Mouse (Mus musculus) layer of hippocampus, adult 9-10 months (tissue): Measurements from ENCODE around the gene Naga.

Experiments
- DNase-seq: peaks from one replicate; pipeline ENCODE4 v3.0.0; 2022; ENCODE audit warnings: low spot score

The Naga gene

DNA sequence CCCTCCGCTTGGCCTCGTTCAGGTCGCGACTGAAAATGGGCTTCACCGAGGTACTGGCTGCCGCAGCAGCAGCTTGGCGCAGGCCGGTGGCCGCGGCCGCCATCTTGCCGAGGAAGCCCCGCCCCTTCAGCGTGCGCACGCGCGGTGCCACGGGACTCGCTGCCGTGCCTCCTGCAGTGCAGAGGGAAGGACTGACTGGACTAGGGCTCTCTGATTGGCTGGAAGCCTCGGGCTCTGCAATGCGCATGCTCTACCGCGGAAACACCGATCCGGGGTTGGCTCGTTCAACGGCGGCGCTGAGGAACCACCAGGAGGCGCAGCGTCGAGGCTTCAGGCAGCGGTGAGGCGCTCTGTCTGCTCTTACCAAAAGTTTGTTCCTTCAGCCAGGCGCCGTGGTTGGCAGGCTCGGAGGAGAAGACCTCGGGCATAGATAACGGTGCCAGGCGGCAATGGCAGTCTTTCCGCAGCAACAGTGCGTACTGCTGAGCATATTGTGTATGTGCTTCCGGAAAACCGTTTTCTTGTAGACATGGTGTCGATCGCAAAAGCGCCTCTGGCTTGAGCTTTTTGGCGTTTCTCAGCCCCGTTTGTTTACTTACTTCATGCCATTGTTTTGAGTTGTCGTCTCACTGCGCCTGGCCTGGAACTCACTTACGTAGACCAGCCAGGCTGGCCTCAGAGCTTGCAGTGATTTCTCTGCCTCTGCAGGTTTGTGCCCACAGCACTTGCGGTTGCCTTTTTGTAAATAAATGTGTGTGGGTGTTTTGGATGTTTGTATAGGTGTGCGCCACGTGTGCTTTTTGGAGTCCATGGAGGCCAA is 15.6 kb upstream of the Naga start, which contains the start of gene Ndufa6:
TSS of gene Ndufa6 (minus strand) at position 197 of the 820 bp plus-strand sequence.
- DNase-seq, result peak; percentile 86

DNA sequence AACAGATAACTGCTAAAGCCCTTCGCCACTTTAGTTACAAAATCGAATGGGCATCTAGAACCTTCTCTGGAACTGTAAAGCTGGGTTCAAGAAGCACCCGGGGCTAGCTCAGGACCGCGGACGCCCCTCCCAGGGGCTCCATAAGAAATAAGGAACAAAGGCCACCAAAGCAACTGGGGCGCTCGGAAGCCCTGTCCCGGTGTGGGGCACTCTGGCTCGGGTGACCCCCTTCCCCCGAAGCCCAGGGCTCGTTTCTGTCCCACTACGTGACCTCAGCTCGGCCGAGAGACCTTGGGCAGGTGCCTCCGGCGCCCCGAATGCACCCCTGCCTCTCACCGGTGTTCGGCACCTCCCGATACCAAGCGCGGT is 15.0 kb upstream of the Naga start:
- DNase-seq, result no peak

DNA sequence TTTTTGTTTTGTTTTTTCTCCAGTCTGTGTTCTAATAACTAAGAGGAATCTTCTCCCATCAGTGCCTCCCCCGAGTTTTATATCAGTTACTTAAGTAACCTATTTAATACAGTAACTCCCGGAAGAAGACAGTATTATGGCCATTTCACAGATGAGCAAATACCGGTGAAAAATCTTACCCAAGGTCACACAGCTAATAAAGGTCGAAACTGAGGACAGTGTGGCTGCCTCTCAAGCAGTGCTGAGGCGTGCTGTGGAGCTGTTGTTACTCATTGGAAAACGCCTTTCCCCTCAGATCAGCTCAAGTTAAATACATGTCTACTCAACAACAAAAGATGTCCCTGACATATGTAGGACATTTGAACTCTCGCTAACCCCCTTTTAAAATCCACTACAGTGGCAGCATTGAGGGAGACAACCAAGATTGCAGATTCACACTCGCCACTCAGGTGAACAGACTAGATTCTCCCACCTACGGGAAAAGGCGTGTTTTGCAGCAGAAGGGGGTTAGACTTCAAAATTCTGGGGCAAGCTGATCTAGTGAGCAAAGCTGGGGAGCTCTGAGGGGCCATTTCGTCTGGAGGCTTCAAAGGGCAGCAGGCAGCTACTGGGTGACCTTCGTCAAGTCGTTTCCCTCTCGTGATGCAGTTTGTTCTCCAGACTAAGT is 14.5 kb upstream of the Naga start:
- no peak for DNase-seq

DNA sequence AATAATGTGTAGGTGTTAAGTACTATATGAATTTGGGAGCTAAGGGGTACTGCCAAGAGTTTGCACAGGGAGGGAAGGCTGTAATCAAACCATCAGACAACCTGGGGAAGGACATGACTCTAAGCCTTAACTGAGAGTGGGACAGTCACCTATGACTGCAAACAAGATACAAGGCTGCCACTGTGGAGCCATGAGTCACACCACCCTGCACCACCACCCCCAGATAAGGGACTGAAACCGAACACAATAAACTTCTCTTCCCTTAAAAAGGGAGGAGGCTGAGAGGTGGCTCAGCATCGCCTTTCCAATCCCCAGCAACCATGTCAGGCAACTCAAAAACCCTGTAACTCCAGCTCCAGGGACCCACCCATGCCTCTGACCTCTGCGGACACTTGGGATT is 12.8 kb upstream of the Naga start:
- no peak for DNase-seq

DNA sequence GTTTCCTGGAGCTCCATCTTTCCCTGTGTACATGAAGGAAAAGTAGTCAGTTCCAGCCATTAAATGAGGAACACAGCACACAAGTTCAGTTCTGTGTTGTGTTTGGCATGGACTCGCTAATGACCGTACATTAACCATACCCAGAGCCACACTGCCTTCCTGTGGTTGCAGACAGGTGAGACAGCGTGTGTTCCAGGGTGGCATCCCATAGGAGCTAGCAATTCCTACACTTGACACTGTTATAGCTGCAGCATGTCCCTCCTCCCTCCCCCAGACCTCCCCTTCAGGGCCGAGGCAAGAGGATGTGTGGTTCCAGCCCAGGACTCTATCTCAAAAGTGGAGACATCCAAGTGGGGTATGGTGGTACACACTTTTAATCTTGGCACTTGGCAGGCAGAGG is 11.6 kb upstream of the Naga start:
- no peak for DNase-seq

DNA sequence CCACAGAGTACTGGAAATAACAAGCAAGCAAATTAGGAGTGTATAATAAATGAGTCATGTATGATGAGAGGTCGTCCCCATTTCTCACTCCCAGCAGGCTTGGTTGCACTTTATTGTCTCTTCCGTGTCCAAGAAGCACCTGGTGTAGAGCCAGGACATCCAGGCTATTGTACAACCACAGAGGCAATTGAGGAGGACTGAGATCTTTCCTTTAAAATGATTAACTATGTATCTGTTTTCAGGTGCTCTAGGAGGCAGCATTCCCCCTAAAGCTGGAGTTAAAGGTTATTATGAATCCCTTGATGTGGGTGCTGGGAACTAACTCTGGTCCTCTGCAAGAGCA is 10.2 kb upstream of the Naga start:
- no peak for DNase-seq

DNA sequence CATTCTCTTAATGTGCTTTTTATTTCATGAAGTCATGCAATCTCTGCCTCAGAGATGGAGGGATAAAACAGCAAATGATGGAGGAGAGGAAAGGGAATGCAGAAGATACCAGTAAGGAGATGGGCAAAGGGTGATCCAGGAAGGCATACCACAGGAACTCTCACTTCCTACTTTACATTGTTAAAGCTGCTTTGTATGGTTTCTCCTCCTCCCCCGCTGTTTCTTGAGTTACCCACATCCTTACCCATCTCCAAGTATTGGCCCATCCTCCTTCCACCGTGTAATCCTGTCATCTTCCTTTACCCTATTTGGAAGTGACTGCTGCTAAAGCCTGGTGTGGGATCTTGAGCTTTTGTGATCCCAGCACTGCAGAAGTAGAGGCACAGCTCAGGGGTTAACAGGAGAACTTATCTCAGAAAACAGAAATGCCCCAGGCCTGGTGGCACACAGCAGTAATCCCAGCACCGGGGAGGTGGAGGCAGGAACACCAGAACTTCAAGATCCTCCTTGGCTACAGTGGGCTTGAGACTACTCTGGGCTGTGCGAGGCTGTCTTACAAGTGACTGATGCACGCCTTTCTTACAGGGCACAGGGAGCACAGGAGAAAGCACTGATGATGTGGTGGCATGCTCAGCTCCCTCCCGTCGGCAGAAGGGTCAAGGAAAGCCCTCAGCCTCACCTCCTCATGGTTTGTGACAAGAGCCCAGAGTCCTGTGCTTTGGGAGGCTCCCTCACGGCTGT is 9.7 kb upstream of the Naga start:
- DNase-seq, result no peak

DNA sequence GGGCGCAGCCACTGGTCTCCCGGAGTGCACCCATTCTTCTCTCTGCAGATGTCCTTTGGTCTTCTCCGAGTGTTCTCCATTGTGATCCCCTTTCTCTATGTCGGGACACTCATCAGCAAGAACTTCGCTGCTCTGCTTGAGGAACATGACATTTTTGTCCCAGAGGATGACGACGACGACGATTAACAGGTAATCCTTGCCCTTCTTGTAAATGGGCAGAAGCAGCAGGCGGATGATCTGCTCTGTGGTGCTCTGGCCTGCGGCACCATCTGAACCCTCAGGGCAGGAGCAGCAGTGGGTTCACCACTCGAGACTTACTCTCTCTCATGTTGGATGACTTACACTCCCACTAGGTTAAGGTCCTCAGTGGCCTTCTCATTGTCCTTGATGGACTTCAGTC is 9.1 kb upstream of the Naga start:
- no peak for DNase-seq

DNA sequence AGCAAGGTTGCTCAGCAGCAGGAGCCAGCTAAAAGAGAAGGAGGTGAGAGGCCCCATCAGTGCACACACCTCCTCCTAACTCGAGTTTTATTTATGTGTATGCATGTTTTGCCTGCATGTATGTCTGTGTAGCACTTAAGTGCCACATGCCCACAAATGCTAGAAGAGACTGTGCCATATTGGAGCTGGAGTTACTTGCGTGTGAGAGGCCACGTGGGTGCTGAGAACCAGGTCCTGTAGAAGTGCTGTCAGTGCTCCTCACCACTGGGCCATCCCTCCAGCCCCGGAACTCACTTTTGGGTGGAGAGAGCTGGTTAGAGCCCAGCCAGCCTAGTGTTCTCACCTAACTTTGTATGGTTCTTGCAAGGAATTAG is 8.6 kb upstream of the Naga start:
- no peak for DNase-seq

DNA sequence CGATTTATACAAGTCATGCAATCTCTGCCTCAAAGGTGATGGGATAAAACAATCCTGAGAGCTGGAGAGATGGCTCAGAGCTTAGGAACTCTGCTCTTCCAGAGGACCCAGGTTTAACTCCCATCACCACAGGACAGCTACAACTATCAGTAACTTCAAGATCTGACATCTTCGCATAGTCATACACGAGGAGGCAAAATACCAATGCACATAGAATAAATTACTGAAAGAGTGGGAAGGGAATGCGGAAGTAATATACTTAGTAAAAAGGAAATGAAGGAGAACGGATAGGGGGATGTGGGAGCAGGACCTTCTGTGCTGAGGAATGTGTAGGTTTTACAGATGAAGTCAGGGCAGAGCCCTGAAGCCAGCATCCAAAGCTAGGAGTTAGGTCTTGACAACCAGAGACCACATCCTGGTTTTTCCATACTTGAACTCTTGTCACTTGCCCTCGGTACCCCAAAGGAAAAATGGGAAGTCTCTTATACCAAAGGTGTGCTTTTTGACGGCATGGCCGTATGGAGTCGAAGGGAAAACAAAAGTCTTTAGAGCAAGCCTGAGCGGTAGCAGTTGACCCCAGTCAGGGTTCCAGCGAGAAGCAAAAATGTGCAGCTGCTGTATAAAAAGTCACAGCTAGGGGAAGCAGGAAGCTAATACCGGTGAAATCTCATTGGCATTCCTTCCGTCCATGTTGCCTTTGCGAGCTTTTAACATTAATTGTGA is 8.0 kb upstream of the Naga start:
- no peak for DNase-seq

DNA sequence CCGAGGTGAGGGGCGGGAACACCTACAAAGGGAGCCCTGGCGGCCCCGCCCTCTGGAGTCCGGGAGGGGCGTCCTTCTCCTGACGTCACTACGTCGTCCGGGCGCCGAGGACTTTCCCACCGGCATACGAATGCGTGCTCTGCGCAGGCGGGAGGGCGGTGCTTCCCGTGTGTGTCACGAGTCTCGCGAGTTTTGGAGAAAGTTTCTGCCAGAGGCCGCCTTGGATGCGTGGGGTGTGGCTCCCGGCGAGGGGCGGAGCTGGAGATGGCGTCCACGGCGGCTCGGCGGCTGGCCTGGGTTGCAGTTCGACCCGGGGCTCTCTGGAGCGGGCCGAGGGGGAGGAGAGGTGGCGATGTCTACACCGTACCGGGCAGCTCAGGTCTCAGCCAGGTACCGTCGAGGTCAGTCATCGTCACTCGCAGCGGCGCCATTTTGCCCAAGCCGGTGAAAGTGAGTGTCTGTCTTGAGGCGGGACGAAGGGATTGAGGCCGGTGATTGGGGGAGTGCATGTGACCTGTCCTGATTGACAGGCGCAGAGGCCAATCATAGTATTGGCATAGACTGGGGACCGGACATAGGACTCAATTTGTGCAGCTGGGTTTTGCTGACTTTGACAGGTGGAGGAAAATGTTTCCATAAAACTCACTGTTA is 7.2 kb upstream of the Naga start:
- peak; percentile 100 for DNase-seq

DNA sequence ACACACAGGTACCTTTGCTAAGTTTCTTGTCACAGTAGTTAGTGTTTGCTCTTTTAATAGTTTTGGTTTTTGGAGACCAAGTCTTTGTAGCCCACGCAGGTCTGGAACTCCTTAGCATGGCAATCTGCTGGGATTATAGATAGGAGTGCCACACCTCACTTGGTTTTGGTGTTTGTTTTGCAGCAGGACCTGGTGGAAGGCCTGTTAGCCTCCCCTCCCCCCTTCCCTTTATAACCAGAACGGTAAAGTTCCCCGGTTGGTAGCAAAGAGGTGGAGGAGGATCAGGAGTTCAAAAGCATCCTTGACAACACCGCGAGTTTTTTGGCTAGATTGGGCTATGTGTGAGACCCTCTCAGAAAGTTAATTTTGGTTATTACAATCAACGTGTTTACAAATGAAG is 6.2 kb upstream of the Naga start:
- DNase-seq, result no peak

DNA sequence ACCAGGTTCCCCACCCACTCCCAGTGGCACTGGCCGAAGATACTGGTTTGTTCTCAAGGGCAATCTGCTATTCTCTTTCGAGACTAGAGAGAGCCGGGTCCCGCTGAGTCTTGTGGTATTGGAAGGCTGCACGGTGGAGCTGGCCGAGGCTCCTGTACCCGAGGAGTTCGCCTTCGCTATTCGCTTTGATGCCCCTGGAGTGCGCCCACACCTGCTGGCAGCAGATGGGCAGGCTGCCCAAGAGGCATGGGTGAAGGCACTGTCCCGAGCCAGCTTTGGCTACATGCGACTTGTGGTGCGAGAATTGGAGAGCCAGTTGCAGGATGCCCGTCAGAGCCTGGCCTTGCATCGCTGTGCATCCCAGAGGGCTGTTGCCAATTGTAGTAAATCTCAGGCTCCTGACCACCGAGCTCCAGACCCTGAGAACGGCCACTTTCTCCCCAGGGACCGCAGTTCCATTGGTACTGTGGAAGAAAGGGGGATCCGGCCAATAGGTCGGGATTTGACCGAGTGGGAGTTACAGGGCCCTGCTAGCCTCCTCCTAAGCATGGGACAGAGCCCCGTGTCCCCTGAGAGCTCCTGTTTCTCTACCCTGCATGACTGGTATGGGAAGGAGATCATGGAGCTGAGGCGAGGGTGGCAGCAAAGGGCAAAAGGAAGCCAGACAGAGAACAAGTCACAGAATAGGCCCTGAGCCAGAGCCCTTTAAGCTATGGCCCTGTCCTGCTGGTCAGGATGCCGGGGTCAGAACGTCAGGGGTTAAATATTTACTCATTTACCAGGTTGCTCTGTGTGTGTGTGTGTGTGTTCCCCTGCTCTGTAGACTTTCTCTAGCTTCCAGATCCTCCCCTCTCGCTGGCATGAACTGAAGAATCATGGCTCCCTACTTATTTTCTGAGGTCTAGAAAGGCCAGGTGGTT is 4.9 kb upstream of the Naga start:
- no peak for DNase-seq

DNA sequence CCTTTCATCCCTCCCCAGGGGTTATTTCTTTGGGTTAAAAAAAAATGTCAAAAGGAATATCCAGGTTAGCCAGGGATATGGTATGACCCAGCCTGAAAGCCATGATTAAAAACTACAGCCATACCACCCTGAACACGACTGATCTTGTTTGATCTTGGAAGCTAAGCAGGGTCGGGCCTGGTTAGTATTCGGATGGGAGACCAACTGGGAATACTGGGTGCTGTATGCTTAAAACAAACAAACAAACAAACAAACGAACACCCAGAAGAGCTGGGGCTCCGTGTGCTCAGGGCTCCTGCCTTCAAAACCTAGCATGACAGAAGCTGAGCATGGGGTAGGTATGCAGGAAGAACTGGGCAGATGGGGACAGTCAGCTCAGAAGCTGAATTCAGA is 3.8 kb upstream of the Naga start:
- DNase-seq, result no peak

DNA sequence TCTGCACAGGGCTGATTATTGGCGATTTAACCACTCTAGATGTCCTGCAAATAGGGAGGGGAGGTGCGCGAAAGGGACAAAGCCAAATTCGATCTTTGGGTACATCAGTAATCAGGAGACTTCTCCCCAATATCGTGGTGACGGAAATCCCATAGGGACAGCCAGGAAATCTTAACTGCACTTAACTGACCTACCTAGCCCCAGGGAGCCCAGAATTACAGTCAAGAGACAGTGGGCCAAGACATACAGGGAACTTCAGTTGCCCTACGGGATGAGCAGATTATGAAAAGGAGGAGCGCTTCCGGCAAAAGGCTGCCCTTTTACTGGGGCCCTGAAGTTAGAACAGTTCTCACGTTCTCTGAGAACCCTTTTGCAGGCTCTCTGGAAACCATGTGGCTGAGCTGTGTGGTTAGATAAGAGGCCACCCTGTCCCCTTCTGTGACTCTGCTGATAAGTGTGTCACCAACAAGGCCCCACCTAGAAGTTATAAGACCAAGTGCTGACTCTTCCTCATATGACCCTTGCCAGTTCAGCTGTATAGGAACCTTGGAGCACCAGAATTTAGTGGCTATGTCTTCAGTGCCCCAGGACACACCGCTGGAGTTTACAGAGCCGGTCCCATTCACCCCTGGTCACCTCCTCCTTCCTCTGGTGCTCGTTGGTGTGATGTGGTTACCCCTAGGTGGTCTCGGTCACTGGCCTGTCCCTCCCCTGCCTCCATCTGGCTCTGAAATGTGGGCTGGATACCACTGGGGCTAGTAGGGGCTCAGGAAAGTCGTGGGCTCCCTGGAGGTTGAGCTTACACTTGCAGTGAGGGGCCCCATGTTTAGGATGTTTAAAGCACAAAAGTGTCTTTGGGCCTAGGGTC is 3.2 kb upstream of the Naga start:
- no peak for DNase-seq

DNA sequence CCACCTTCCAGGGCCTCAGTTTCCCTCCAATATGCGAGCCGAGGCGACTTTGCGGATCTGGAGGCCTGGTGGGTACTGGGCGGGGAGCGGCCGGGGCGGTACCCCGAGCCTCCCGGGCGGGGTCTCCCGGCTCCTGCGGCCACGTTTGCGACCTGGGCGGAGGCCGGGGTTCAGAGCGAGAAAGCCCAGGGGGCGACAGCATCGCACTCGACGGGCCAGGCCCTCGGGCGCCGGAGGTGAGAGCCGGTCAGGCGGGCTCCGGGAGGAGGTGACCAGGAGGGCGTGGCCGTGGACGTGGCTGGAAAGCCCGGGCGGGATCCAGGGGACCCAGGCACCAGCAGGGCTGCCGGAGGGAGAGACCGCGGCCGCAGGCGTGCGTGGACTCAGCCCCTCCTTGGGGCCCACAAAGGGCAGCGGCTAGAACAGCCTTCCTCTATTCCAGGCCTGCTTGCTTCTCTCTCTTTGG is 2.3 kb upstream of the Naga start:
- no peak for DNase-seq

DNA sequence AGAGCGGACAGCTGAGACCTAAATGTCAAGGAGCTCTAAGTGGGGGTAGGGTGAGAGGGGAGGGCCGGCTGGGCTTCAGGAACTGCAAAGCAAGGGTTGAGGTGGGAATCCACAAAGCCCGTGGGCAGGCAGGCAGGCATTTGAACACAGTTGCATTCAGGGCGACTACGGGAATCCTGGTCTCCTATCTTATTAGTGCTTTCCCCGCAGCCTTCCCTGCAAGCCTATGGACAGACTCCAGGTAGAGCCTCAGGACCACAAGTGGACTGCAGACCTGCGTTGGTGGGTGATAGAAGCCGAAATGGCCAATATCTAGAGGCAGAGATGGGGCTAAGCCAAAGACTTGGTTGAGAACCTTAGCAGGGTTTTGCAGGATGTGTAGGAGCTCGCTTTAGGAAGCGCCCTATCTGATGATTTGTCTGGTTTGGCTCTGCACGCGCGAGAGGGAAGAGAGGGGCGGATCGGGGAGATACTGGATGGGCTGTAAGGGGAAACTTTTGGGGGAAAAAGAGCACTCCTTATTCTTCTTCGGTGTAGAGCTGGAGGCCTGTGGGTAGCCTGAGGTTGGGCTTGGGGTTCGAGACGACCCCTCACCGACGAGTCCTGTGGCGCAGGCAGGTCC is 1.8 kb upstream of the Naga start:
- no peak for DNase-seq

DNA sequence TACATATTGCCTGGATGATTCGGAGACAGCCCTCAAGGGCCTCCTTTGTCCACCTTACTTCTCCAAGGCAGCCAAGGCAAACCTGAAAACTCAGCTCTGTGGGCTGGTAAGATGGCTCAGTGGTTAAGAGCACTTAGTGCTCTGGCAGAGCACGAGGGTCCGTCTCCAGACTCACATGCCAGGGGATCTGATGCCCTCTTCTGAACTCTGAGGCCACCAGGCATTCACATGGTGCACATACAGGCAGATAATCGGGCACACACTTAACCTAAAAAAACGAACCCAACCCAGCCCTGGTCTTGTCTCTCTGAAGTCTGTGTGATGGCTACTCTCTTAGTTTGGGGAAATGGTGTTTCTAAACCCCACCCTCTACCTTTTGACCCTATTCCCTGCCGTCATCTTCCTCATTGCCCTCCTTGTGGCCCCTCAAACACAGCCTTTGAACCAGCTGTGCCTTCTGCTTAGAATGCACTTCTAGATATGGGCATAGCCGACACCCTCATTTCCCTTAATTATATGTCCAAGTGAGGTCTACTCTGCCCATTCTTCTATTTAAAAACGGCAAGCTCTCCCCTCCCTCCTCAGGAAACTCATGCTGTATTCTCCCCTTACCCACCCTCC is 1.0 kb upstream of the Naga start:
- DNase-seq, result no peak

DNA sequence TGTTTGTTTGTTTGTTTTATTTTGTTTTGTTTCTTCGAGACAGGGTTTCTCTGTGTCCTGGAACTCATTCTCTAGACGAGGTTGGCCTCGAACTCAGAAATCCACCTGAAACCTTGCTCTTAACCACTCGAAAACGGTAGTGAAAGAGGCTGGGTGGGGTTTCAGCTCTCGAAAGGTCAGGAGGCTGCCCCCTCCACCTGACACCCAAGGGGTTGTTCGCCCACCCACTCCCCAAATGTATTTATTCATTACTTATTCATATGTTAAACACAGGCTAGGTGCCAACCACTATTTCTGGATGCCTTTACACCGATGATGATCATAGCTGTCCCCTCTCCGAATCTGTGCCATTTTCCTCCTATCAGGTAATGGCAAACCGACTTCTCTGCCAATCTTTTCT is 425 bp upstream of the Naga start:
- no peak for DNase-seq
